Mouse (Mus musculus): Measurements from ENCODE around the gene Txnip. TPM values are rescaled to one million over a fixed set of nuclear protein-coding genes. Genes with fewer than 3 reads are reported as not detected.
"Not testable (repeated sequence)": the region's sequence is repeated elsewhere in the genome, so short reads cannot be mapped to it uniquely, and the experiment has no call there.

Txnip gene
- polyA plus RNA-seq, 1 experiment from 2014 or later, result 40.4 TPM

GRCm38 (mm10) chr3:96600639-96601250, 43.0 kb downstream of the Txnip start, which contains the start of gene Lix1l:
TSS of gene Lix1l (plus strand) at chr3:96601149.
- H3K4me2 ChIP-seq, result peak within 1 kb of the TSS; percentile 62
- peaks cover 80% of the 10 kb centered on the region for H3K4me1 ChIP-seq
- peak within 1 kb of the TSS; percentile 96 for H3K4me3 ChIP-seq (replicated peaks)
- ATAC-seq (ENCODE audit: low FRiP score), result peak; percentile 95
- H3K27ac ChIP-seq, result peak within 1 kb of the TSS; percentile 96
- peak within 1 kb of the TSS; percentile 97 for H3K9ac ChIP-seq
- no peaks in the 10 kb centered on the region for H3K36me3 ChIP-seq (replicated peaks)
- peaks cover 25% of the 10 kb centered on the region for H3K27me3 ChIP-seq
- under 1% methylated on average over 27 of the region's 27 CpGs for WGBS
- H3K9me3 ChIP-seq, result no peaks in the 10 kb centered on the region

GRCm38 (mm10) chr3:96601251-96601787, 43.6 kb downstream of the Txnip start:
- Histone ChIP-seq H3K27ac (peak overlapping the region; percentile 96), H3K4me1 (peaks cover 77% of the 10 kb centered on the region), H3K9me3 (no peaks in the 10 kb centered on the region), H3K4me3 (replicated peaks) (peak overlapping the region; percentile 96), H3K27me3 (peaks cover 20% of the 10 kb centered on the region), H3K9ac (peak overlapping the region; percentile 97), H3K4me2 (peak overlapping the region; percentile 62), H3K36me3 (replicated peaks) (no peaks in the 10 kb centered on the region)
- peak; percentile 63 for ATAC-seq (ENCODE audit: low FRiP score)
- under 1% methylated on average over 22 of the region's 40 CpGs for WGBS

GRCm38 (mm10) chr3:96601941-96602703, 44.4 kb downstream of the Txnip start:
- Histone ChIP-seq H3K9me3 (no peaks in the 10 kb centered on the region), H3K36me3 (replicated peaks) (no peaks in the 10 kb centered on the region), H3K4me2 (peak overlapping the region; percentile 62), H3K4me3 (replicated peaks) (peak overlapping the region; percentile 96), H3K27ac (peak overlapping the region; percentile 96), H3K4me1 (peaks cover 69% of the 10 kb centered on the region), H3K27me3 (peaks cover 12% of the 10 kb centered on the region), H3K9ac (peak overlapping the region; percentile 97)
- WGBS, result 19% methylated on average over 10 of the region's 10 CpGs
- ATAC-seq (ENCODE audit: low FRiP score), result no peak

GRCm38 (mm10) chr3:96602704-96603084, 44.9 kb downstream of the Txnip start:
- Histone ChIP-seq H3K4me2 (peak overlapping the region; percentile 62), H3K9ac (peak overlapping the region; percentile 97), H3K4me3 (replicated peaks) (peak overlapping the region; percentile 96), H3K36me3 (replicated peaks) (no peaks in the 10 kb centered on the region; the same call in 1 of the 2 replicates), H3K27ac (peak overlapping the region; percentile 96), H3K4me1 (peaks cover 64% of the 10 kb centered on the region), H3K27me3 (peaks cover 9% of the 10 kb centered on the region), H3K9me3 (no peaks in the 10 kb centered on the region)
- ATAC-seq (ENCODE audit: low FRiP score), result no peak
- 44% methylated on average over 5 of the region's 5 CpGs for WGBS

GRCm38 (mm10) chr3:96603311-96603710, 45.6 kb downstream of the Txnip start:
- Histone ChIP-seq H3K9me3 (no peaks in the 10 kb centered on the region), H3K9ac (peak overlapping the region; percentile 97), H3K36me3 (replicated peaks) (peaks cover 3% of the 10 kb centered on the region; the same call in 1 of the 2 replicates), H3K4me1 (peaks cover 58% of the 10 kb centered on the region), H3K4me3 (replicated peaks) (peak overlapping the region; percentile 96), H3K27me3 (peaks cover 9% of the 10 kb centered on the region), H3K4me2 (peak overlapping the region; percentile 62), H3K27ac (no peak overlapping the region)
- WGBS, result 49% methylated on average over 5 of the region's 5 CpGs
- ATAC-seq (ENCODE audit: low FRiP score), result no peak

GRCm38 (mm10) chr3:96606007-96606406, 48.2 kb downstream of the Txnip start:
- Histone ChIP-seq H3K4me1 (peaks cover 36% of the 10 kb centered on the region), H3K36me3 (replicated peaks) (peaks cover 11% of the 10 kb centered on the region)
- H3K9me3 ChIP-seq; H3K9ac ChIP-seq; H3K27ac ChIP-seq; ATAC-seq (ENCODE audit: low FRiP score); H3K4me3 ChIP-seq (replicated peaks); H3K27me3 ChIP-seq; H3K4me2 ChIP-seq: not testable (repeated sequence)
- 91% methylated on average over 4 of the region's 4 CpGs for WGBS

GRCm38 (mm10) chr3:96606618-96607017, 48.9 kb downstream of the Txnip start:
- Histone ChIP-seq H3K36me3 (replicated peaks) (peaks cover 11% of the 10 kb centered on the region), H3K27ac (no peak overlapping the region), H3K4me3 (replicated peaks) (no peak overlapping the region), H3K9ac (no peak overlapping the region), H3K9me3 (no peaks in the 10 kb centered on the region), H3K4me1 (peaks cover 36% of the 10 kb centered on the region), H3K4me2 (no peak overlapping the region), H3K27me3 (no peaks in the 10 kb centered on the region)
- 95% methylated on average over 4 of the region's 4 CpGs for WGBS
- no peak for ATAC-seq (ENCODE audit: low FRiP score)

Other genes with a start within 250 kb of the Txnip start
- gene BC107364, start 105.7 kb upstream of the Txnip start, polyA plus RNA-seq (2016; fragmentation: Nextera tagmentation; extraction: Ambion mirVana), result not detected in 2 replicates
- gene Hfe2, start 32.8 kb upstream of the Txnip start, polyA plus RNA-seq (2016; fragmentation: Nextera tagmentation; extraction: Ambion mirVana), result 0.54 and 0.84 TPM in 2 replicates
- gene Gm16253, start 19.0 kb downstream of the Txnip start, polyA plus RNA-seq (2016; fragmentation: Nextera tagmentation; extraction: Ambion mirVana), result 1.3 and 1.7 TPM in 2 replicates
- 40.1 and 40.7 TPM in 2 replicates for gene Polr3gl, start 36.2 kb downstream of the Txnip start, polyA plus RNA-seq (2016; fragmentation: Nextera tagmentation; extraction: Ambion mirVana)
- gene Ankrd34a, start 38.7 kb downstream of the Txnip start, polyA plus RNA-seq (2016; fragmentation: Nextera tagmentation; extraction: Ambion mirVana), result 4.0 and 4.4 TPM in 2 replicates
- 5.8 and 6.2 TPM in 2 replicates for gene Lix1l, start 43.2 kb downstream of the Txnip start, polyA plus RNA-seq (2016; fragmentation: Nextera tagmentation; extraction: Ambion mirVana)
- 164 and 181 TPM in 2 replicates for gene Rbm8a, start 72.0 kb downstream of the Txnip start, polyA plus RNA-seq (2016; fragmentation: Nextera tagmentation; extraction: Ambion mirVana)
- gene Pex11b, start 77.4 kb downstream of the Txnip start, polyA plus RNA-seq (2016; fragmentation: Nextera tagmentation; extraction: Ambion mirVana), result 42.1 and 43.3 TPM in 2 replicates
- 0.09 TPM in 1 of 2 replicates, not detected in the other for gene Gm42957, start 77.5 kb downstream of the Txnip start, polyA plus RNA-seq (2016; fragmentation: Nextera tagmentation; extraction: Ambion mirVana)
- 0.51 and 0.84 TPM in 2 replicates for gene Itga10, start 87.6 kb downstream of the Txnip start, polyA plus RNA-seq (2016; fragmentation: Nextera tagmentation; extraction: Ambion mirVana)
- gene Ankrd35, start 112.2 kb downstream of the Txnip start, polyA plus RNA-seq (2016; fragmentation: Nextera tagmentation; extraction: Ambion mirVana), result 0.51 and 0.77 TPM in 2 replicates
- 42.2 and 43.4 TPM in 2 replicates for gene Pias3, start 138.4 kb downstream of the Txnip start, polyA plus RNA-seq (2016; fragmentation: Nextera tagmentation; extraction: Ambion mirVana)
- gene Nudt17, start 150.6 kb downstream of the Txnip start, polyA plus RNA-seq (2016; fragmentation: Nextera tagmentation; extraction: Ambion mirVana), result 7.5 and 8.7 TPM in 2 replicates
- 42.1 and 43.0 TPM in 2 replicates for gene Polr3c, start 169.7 kb downstream of the Txnip start, polyA plus RNA-seq (2016; fragmentation: Nextera tagmentation; extraction: Ambion mirVana)
- gene Rnf115, start 169.7 kb downstream of the Txnip start, polyA plus RNA-seq (2016; fragmentation: Nextera tagmentation; extraction: Ambion mirVana), result 79.9 and 86.2 TPM in 2 replicates